Mouse (Mus musculus): ENCODE measurements around the gene Lemd2.

Lemd2 gene

DNA sequence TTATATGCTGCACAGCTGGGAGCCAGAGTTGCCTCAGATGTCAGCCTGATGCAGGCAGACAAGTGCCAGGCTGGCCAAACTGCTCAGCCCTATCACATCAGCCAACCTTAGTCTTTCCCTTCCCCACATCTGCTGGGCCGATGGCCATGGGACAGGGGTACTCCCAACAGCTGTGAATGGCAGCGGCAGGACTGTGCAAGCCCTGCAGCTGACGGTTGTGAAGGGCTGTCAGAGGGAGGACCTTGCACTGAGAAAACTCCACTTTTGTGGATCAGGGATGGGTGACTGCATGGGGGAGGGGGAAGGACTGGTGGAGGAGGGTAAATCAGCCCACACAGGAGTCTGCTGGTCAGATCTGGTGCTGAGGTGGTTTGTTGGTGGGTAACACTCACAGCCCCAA, 22.4 kb upstream of the Lemd2 start:
- no peak for DNase-seq

- no peak for DNase-seq
These were observed 21.5 kb upstream of the Lemd2 start for GRCm38 (mm10) chr17:27225801-27226200.

GRCm38 (mm10) chr17:27223821-27224220, 19.6 kb upstream of the Lemd2 start:
- DNase-seq: no peak

- DNase-seq: no peak
These were observed 17.3 kb upstream of the Lemd2 start for GRCm38 (mm10) chr17:27221562-27221961.

DNA sequence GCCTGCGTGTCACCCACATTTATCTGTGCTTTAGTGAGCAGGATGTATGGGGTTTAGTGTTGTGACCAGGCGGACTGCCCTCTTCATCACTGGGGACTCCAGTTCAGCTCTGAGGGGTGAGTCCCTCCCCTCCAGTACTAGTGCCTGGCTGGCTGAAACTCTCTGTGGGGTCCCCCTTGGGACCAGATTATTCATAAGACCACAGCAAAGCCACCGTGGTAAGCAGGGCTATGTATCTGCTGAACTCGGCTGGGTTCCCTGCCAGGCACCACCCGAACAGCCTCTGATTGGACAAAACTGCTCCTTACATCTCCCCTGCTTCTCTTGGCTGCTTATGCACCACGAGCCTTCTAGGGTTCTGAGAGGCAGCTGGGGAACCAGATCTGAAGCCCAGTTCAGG, 14.6 kb upstream of the Lemd2 start:
- no peak for DNase-seq

- no peak for DNase-seq
These were observed 14.1 kb upstream of the Lemd2 start for GRCm38 (mm10) chr17:27218364-27218763.

DNA sequence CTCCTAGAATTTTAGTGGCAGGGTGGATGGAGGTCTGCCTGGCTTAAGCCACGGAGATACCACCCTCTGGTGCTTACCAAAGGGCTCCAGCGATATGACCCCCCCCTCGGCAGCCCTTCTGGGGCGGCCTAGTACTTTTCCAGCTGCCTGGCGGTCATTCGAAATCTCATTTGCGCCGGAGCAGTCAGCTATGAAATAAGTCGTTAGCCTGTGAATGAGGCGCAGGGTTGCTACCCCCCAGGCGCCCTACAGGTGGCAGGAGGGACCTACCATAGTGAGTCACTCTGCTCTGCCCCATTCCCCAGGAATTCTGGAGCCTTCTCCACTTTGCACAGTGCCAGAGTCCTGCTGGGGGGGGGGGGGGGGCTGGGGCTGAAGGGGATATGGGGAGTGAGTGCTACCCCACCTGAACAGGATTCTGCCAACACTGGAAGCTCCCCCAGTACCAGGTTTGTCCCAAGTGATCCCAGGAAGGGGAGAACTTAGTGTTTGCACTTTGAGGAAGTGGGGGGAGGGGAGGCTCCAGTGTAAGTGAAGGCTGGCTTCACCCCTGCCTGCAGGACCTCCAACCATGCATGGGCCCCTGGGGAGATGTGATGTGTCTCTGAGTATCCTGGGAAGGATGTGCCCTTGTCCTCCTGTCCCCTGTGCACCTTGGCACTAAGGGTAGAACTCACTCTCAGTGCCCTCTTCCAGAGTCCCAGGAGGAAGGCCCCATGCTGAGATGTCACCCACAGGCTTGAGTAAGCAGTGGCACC, 8.7 kb upstream of the Lemd2 start:
- DNase-seq: peak; percentile 30

DNA sequence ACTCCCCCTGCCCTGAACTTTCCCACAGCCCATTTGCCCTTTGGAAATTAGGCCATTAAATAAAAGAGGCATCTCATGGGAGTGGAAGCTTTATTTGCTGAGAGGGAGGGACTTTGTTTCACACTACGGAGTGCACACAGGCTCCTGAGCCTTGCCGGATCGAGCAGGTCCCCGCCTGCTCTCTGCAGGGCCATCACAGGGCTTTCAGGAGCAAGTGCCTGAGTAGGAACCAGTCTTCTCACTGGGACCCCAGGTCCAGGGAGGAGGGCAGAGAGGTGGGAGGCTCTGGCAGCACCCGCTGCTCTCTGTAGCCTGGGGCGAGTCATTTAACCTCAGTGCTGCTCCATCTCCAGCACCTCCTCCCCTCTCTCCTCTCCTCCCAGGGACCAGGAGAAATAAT, 7.7 kb upstream of the Lemd2 start:
- no peak for DNase-seq

DNA sequence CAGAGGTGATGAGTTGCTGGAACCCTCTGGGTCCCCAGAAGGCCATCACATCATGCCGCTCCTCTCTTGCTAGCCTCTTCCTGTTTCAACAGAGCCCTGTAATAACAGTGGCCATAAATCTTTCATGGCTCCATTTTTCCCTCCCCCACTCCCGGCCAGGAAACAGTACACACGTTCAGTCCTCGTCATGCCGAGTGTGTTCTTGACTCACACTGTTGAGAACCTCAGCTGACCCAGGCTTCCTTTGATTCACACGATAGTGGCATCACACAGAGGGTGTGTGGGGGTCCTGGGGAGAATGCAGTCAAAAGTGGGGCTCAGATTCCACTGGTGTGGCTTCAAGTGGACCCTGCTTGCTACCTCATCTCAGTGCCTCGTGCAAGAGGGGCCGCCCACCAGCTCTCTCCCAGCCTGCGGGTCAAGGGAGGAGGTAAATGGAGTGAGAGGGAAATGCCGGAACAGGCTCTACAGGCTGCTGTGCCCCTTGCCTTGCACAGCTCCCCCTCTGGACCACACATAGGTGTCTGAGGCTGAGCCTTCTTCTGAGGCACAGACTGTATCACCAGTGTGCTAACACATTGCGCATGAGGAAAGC, 2.9 kb upstream of the Lemd2 start:
- DNase-seq: no peak

DNA sequence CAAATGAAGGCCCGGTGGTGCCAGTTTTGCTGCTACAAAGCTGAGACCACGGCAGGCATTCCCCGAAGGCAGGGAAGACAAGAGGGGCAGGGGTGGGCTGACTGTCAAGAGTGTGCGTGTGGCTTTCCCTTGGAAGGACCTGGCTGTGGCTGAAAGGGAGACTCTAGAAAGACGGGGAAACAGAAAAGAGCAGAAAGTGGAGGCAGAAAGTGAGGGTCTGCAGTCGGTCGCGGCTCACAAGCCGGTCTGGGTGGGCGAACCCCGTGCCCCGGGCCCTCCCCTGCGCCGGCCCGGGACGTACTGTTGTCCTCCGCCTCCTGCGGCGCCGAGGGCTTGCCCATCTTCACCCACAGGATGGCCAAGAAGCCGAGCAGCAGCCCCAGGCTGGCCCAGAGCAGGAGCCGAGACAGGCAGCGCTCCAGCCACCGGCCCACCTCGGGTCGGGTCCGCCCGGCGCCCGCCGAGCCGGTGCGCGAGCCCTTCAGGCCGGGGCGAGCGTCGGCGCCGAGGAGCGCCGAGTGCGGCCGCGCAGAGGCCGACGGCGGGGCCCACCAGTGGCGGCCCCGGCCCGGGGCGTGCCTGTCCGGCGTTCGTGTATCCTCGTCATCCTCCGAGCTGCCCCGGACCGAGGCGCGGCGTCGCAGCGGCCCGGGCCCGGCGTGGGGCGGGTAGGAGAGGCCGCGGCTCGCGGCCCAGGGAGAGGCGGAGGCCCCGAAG, 753 bp downstream of the Lemd2 start:
- peak; percentile 47 for DNase-seq

DNA sequence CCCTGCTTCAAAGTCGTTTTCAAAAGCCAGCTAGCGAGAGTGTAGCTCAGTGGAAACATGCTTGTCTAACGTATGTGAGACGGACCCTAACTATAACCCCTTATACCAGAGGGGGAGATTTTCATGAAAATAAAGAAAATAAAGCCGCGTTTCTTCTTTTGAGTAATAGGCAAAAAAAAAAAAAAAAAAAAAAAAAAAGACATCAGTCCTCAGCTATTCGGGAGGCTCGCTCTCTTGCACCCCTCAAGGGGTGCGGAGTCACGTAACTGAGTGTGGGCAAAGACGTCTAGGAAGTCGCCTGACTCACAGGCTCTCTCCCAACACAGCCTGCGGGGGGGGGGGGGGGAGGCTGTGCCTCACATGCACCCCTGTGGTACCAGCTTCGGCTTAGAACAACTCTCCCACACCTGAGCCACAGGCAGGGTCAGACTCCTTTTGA, 1.3 kb downstream of the Lemd2 start:
- DNase-seq: no peak

DNA sequence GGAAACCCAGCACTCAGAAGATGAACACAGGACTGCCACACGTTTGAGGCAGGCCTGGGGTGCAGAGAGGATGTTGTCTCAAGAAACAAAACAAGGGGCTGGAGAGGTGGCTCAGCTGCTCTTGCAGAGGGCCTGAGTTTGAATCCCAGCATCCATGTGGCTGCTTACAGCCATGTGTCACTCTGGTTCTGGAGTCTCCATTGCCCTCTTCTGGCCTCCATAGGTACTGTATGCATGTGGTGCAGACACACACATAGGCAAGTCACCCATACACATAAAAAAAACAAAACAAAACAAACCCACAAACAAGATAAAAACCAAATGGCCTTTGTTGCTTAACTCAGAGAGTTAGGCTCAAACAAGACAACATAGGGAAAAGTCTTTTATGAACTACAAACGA, 2.3 kb downstream of the Lemd2 start:
- DNase-seq: no peak

GRCm38 (mm10) chr17:27200801-27201200, 3.5 kb downstream of the Lemd2 start:
- DNase-seq: no peak

DNA sequence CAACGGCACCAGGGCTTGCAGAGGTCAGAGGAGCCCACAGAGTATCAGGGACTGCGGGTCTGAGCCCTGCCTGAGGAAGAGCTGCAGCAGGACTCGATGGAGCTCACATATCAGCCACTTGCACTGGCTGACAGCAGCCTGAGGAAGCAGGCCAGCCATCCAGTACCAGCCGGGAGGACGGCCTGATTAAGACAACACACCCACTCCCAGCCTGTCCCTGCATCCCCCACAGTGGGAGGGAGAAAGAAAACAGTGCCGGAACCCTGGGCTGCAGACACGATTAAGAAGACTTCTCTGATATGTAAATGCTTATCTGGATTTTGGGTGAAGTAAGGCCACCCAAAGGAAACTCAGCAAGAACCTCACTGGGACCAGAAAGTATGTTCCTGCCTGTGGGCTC, 4.4 kb downstream of the Lemd2 start:
- no peak for DNase-seq

GRCm38 (mm10) chr17:27199205-27199604, 5.1 kb downstream of the Lemd2 start:
- DNase-seq: no peak

GRCm38 (mm10) chr17:27196206-27196605, 8.1 kb downstream of the Lemd2 start:
- no peak for DNase-seq

DNA sequence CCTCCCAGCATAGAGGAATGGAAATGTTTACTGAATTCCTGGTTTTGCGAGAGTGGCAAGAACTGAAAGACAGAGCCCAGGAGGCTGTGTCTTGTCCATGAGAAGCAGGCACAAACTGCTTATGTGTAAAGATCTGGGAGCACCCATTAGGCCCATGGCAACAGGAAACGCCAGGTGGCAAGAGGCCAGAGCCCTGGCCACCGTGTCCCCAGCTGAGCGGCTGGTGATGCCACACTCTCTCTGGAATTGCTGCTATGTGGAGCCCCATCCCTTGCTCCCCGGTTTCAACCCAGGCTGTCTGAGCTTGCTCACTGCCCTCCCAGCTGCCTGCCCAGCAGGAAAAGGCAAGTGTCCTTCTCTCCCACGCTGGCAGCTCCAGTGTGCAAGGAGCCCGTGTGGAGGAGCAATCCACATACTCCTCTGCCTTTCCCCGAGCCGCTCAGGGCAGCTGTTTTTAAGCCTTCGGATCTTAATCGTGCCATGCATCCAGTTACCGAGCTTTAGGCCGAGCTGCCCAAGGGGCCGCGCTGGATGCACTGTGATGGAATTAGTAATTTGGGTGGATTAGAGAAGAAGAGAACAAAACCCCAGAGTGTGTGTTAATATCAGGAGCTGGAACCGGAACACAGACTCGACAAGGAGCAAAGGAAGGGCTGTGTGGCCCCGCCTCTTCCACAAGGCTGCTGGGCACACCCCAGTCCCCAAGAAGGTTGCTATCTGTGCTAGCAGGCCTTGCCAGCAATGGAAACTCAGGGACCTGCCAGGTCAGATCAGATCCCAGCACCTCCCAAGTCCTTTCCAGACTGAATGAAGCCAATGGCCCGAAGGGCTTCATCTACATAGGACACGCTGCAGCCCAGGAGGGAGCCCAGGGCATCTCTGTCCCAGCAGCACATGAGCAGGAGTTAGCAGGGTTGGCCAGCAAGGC, 9.7 kb downstream of the Lemd2 start:
- DNase-seq: no peak

- DNase-seq: no peak
These were observed 12.5 kb downstream of the Lemd2 start for GRCm38 (mm10) chr17:27191804-27192203.

DNA sequence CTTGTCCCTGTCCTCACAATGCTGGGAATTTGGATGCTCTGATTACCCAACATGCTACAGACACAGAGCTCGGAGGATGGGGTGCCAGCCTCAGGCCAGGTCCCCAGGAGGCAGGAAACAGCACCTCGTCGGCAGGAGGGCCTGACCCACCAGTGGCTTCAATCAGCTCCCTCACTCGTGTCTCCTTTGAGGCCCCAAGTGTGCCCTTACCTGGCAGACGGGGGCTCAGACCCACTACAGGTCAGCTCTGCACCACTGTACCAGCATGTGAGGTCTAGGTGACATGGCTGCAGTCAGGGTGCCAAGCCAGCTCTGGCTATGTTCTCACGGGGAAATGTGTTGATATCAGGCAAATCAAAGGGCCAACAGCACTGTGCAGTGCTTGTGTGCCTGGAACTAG, 13.1 kb downstream of the Lemd2 start:
- DNase-seq: no peak

- DNase-seq: peak; percentile 70
These were observed 14.5 kb downstream of the Lemd2 start for GRCm38 (mm10) chr17:27189640-27190216.

- DNase-seq: no peak
These were observed 15.4 kb downstream of the Lemd2 start for GRCm38 (mm10) chr17:27188883-27189282.

- DNase-seq: no peak
These were observed 17.2 kb downstream of the Lemd2 start for GRCm38 (mm10) chr17:27187059-27187458.

DNA sequence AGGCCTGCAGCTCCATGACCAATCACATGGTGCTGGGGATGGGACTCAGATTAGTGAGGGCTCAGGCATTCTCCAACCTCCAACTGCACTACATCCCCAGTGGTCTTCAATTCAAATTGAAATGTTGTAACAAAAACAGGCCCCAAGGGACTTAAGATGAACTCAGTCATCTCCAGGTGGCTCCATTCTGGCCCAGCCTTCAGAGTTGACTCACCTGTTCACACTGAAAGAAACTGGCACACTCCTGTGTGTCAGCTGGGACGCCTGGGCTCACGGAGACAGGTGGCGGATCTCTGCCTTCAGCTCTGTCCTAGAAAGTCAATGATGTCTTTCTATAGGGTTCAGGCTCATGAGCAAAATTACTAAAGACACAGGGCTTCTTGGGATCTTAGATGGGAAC, 18.2 kb downstream of the Lemd2 start:
- no peak for DNase-seq

All from thymus, postnatal 14 days (tissue).